Mouse (Mus musculus) MEL (cell line): Measurements from ENCODE around the gene Sorcs2. TPM values are rescaled to one million over a fixed set of nuclear protein-coding genes. Genes with fewer than 3 reads are reported as not detected.

Experiments
- DNase-seq: peaks from one replicate; pipeline ENCODE4 v3.0.0; 2011; ENCODE audit warnings: low read depth, low spot score
- H3K27ac ChIP-seq: 2 replicates; pipeline ENCODE4 v1.5.1; 2012; ENCODE audit warnings: low read depth, mild to moderate bottlenecking, control low read depth, low read length, moderate library complexity; ENCODE audit not compliant: control insufficient read depth
- H3K27me3 ChIP-seq, 2 experiments: fragments of 150-350 bp in 1 of 2; sonication (generic) in 1 of 2; 2 replicates each; pipeline ENCODE4 v1.6.1; 2012; ENCODE audit warnings: low read length in 2 of 2, mild to moderate bottlenecking in 2 of 2, improper control_type of control experiment in 1 of 2, moderate library complexity in 1 of 2; ENCODE audit not compliant: insufficient read depth in 2 of 2, control insufficient read depth in 1 of 2
- H3K36me3 ChIP-seq, 2 experiments: 2 replicates each; pipeline ENCODE4 v1.6.1; 2012 to 2014; ENCODE audit warnings: low read length in 2 of 2, improper control_type of control experiment in 1 of 2, inconsistent platforms in 1 of 2, mild to moderate bottlenecking in 1 of 2; ENCODE audit not compliant: insufficient read depth in 2 of 2, control insufficient read depth in 1 of 2
- H3K4me1 ChIP-seq, 2 experiments: fragments of 150-350 bp in 1 of 2; sonication (generic) in 1 of 2; 2 replicates each; pipeline ENCODE4 v1.6.1; 2012; ENCODE audit warnings: low read length in 2 of 2, improper control_type of control experiment in 1 of 2, mild to moderate bottlenecking in 1 of 2; ENCODE audit not compliant: insufficient read depth in 2 of 2, control insufficient read depth in 1 of 2
- H3K4me3 ChIP-seq, 2 experiments: fragments of 150-350 bp in 1 of 2; sonication (generic) in 1 of 2; 2 replicates each; pipeline ENCODE4 v1.5.1; 2012; ENCODE audit warnings: low read depth in 2 of 2, low read length in 2 of 2, mild to moderate bottlenecking in 2 of 2, moderate library complexity in 2 of 2, control low read depth in 1 of 2, improper control_type of control experiment in 1 of 2; ENCODE audit not compliant: control insufficient read depth in 1 of 2, insufficient read depth in 1 of 2
- H3K79me2 ChIP-seq: 2 replicates; pipeline ENCODE4 v1.6.1; 2012; ENCODE audit warnings: mild to moderate bottlenecking, low read length, moderate library complexity; ENCODE audit not compliant: control insufficient read depth, poor library complexity, insufficient read depth
- H3K9ac ChIP-seq: 2 replicates; pipeline ENCODE4 v1.6.1; 2012; ENCODE audit warnings: low read depth, mild to moderate bottlenecking, control low read depth, low read length, moderate library complexity; ENCODE audit not compliant: control insufficient read depth, poor library complexity, severe bottlenecking
- H3K9me3 ChIP-seq: fragments of 150-350 bp; sonication (generic); replicated peaks from 2 replicates; pipeline ENCODE4 v1.6.1; 2012; ENCODE audit warnings: mild to moderate bottlenecking, low read length, improper control_type of control experiment, moderate library complexity; ENCODE audit not compliant: insufficient read depth
- BHLHE40 ChIP-seq: IDR thresholded peaks from 2 replicates; pipeline ENCODE4 v1.6.1; 2012; ENCODE audit warnings: low read depth, mild to moderate bottlenecking, inconsistent platforms, low read length, improper control_type of control experiment, borderline replicate concordance
- CHD2 ChIP-seq: IDR thresholded peaks from 2 replicates; pipeline ENCODE4 v1.6.1; 2011; ENCODE audit warnings: low read length, improper control_type of control experiment
- CTCF ChIP-seq, 3 experiments: IDR thresholded peaks in 2 of 3; conservative IDR thresholded peaks in 1 of 3; 2 replicates each; pipeline ENCODE4 v1.5.1; 2011 to 2012; ENCODE audit warnings: low read length in 3 of 3, low read depth in 2 of 3, mild to moderate bottlenecking in 2 of 3, improper control_type of control experiment in 1 of 3, inconsistent platforms in 1 of 3, mixed read lengths in 1 of 3, moderate library complexity in 1 of 3; ENCODE audit not compliant: control insufficient read depth in 1 of 3, insufficient read depth in 1 of 3, poor library complexity in 1 of 3, severe bottlenecking in 1 of 3
- E2F4 ChIP-seq: IDR thresholded peaks from 2 replicates; pipeline ENCODE4 v1.6.1; 2011; ENCODE audit warnings: low read depth, low read length, improper control_type of control experiment, borderline replicate concordance
- ETS1 ChIP-seq: IDR thresholded peaks from 2 replicates; pipeline ENCODE4 v1.6.1; 2012; ENCODE audit warnings: low read depth, mild to moderate bottlenecking, inconsistent platforms, low read length, improper control_type of control experiment, moderate library complexity
- MAX ChIP-seq: IDR thresholded peaks from 2 replicates; pipeline ENCODE4 v1.6.1; 2011; ENCODE audit warnings: low read length, improper control_type of control experiment
- MAZ ChIP-seq: IDR thresholded peaks from 2 replicates; pipeline ENCODE4 v1.6.1; 2012; ENCODE audit warnings: low read depth, mild to moderate bottlenecking, inconsistent platforms, low read length, improper control_type of control experiment
- MEF2A ChIP-seq: IDR thresholded peaks from 2 replicates; pipeline ENCODE4 v1.6.1; 2014; ENCODE audit warnings: low read depth, mild to moderate bottlenecking, inconsistent platforms, low read length, improper control_type of control experiment; ENCODE audit not compliant: poor library complexity, insufficient replicate concordance, severe bottlenecking; ENCODE audit errors: extremely low read depth
- MYB ChIP-seq: IDR thresholded peaks from 2 replicates; pipeline ENCODE4 v1.6.1; 2011; ENCODE audit warnings: mild to moderate bottlenecking, low read depth, low read length, improper control_type of control experiment
- NRF1 ChIP-seq: IDR thresholded peaks from 2 replicates; pipeline ENCODE4 v1.6.1; 2014; ENCODE audit warnings: low read depth, mild to moderate bottlenecking, inconsistent platforms, low read length, improper control_type of control experiment, moderate library complexity; ENCODE audit not compliant: poor library complexity, insufficient read depth, severe bottlenecking
- POLR2A ChIP-seq, 2 experiments: IDR thresholded peaks; 2 replicates each; pipeline ENCODE4 v1.6.1; 2011 to 2012; ENCODE audit warnings: low read length in 2 of 2, mild to moderate bottlenecking in 2 of 2, control low read depth in 1 of 2, improper control_type of control experiment in 1 of 2, low read depth in 1 of 2, moderate library complexity in 1 of 2; ENCODE audit not compliant: control insufficient read depth in 1 of 2, insufficient read depth in 1 of 2, poor library complexity in 1 of 2
- POLR2AphosphoS2 ChIP-seq: IDR thresholded peaks from 2 replicates; pipeline ENCODE4 v1.6.1; 2011; ENCODE audit warnings: low read length, improper control_type of control experiment
- POLR2AphosphoS5 ChIP-seq: IDR thresholded peaks from 2 replicates; pipeline ENCODE4 v1.6.1; 2012; ENCODE audit warnings: low read depth, borderline replicate concordance, mild to moderate bottlenecking, inconsistent platforms, low read length, moderate library complexity, mixed read lengths
- RCOR1 ChIP-seq: IDR thresholded peaks from 2 replicates; pipeline ENCODE4 v1.6.1; 2012; ENCODE audit warnings: low read depth, mild to moderate bottlenecking, inconsistent platforms, low read length, improper control_type of control experiment
- SIN3A ChIP-seq: IDR thresholded peaks from 2 replicates; pipeline ENCODE4 v1.6.1; 2012; ENCODE audit warnings: low read length, improper control_type of control experiment, inconsistent platforms
- SMC3 ChIP-seq: IDR thresholded peaks from 2 replicates; pipeline ENCODE4 v1.6.1; 2011; ENCODE audit warnings: low read depth, low read length, improper control_type of control experiment
- TBP ChIP-seq: IDR thresholded peaks from 2 replicates; pipeline ENCODE4 v1.8.0; 2011; ENCODE audit warnings: low read depth, low read length, improper control_type of control experiment
- UBTF ChIP-seq: IDR thresholded peaks from 2 replicates; pipeline ENCODE4 v1.6.1; 2012; ENCODE audit warnings: low read depth, mild to moderate bottlenecking, inconsistent platforms, low read length, improper control_type of control experiment, moderate library complexity, borderline replicate concordance; ENCODE audit not compliant: insufficient read depth
- USF2 ChIP-seq, 2 experiments: IDR thresholded peaks; 2 replicates each; pipeline ENCODE4 v1.6.1; 2011 to 2012; ENCODE audit warnings: improper control_type of control experiment in 2 of 2, low read length in 2 of 2, borderline replicate concordance in 1 of 2, inconsistent platforms in 1 of 2, low read depth in 1 of 2, mild to moderate bottlenecking in 1 of 2; ENCODE audit not compliant: insufficient read depth in 1 of 2
- ZKSCAN1 ChIP-seq: IDR thresholded peaks from 2 replicates; pipeline ENCODE4 v1.6.1; 2012; ENCODE audit warnings: low read depth, mild to moderate bottlenecking, inconsistent platforms, low read length, improper control_type of control experiment, moderate library complexity
- ZNF384 ChIP-seq: IDR thresholded peaks from 2 replicates; pipeline ENCODE4 v1.6.1; 2012; ENCODE audit warnings: low read depth, mild to moderate bottlenecking, inconsistent platforms, low read length, improper control_type of control experiment
- polyA plus RNA-seq, 2 experiments: library from polyadenylated mRNA; stranded (reverse) in 1 of 2; unstranded in 1 of 2; fragments of >175 nt in 1 of 2; fragments of >200 nt in 1 of 2; gene quantifications; 2 replicates each; pipeline versions ENCODE4 v1.2.1 to v1.2.4; 2012; ENCODE audit warnings: low replicate concordance in 2 of 2, low read depth in 1 of 2; ENCODE audit not compliant: insufficient read length in 2 of 2, insufficient read depth in 1 of 2, missing spikeins in 1 of 2
- total RNA-seq: library from RNA; depleted of rRNA; stranded (reverse); fragments of 300-350 nt; gene quantifications from 2 replicates; pipeline ENCODE4 v1.2.3, GENCODE M21; 2012

Sorcs2 gene
- total and polyA plus RNA-seq, 3 experiments = not detected

- Histone ChIP-seq H3K79me2 (no peaks in the 10 kb centered on the region), H3K9ac (no peak overlapping the region), H3K4me3 (no peak overlapping the region), H3K36me3 (no peaks in the 10 kb centered on the region), H3K4me1 (no peaks in the 10 kb centered on the region), H3K9me3 (no peaks in the 10 kb centered on the region), H3K27ac (no peak overlapping the region), H3K27me3 (no peaks in the 10 kb centered on the region)
- DNase-seq = no peak
- TF ChIP-seq ZNF384 = no peak
- no peak for TF ChIP-seq BHLHE40
- no peak for TF ChIP-seq POLR2A (IDR thresholded peaks at IDR 0.05; ENCODE audit: control insufficient read depth in 1 of 2, insufficient read depth in 1 of 2, low read depth in 1 of 2, low read length in 2 of 2, poor library complexity in 1 of 2)
- no peak for TF ChIP-seq E2F4
- TF ChIP-seq ZKSCAN1 = no peak
Observed at GRCm38 (mm10) chr5:36133893-36134292, 264.0 kb downstream of the Sorcs2 start.

GRCm38 (mm10) chr5:36130393-36131011 is 267.4 kb downstream of the Sorcs2 start:
- no peak for DNase-seq
- Histone ChIP-seq H3K9ac (no peak overlapping the region), H3K36me3 (no peaks in the 10 kb centered on the region), H3K27me3 (no peaks in the 10 kb centered on the region), H3K27ac (no peak overlapping the region), H3K9me3 (no peaks in the 10 kb centered on the region), H3K4me3 (no peak overlapping the region), H3K79me2 (no peaks in the 10 kb centered on the region)
- TF ChIP-seq SIN3A (no peak), RCOR1 (no peak), TBP (no peak), ZNF384 (no peak), MYB (no peak), MAX (no peak), POLR2A (IDR thresholded peaks at IDR 0.05; ENCODE audit: control insufficient read depth in 1 of 2, insufficient read depth in 1 of 2, low read depth in 1 of 2, low read length in 2 of 2, poor library complexity in 1 of 2) (no peak), USF2 (IDR thresholded peaks at IDR 0.05; ENCODE audit: borderline replicate concordance in 1 of 2, insufficient read depth in 1 of 2, low read depth in 1 of 2, low read length in 2 of 2) (no peak), ETS1 (no peak), MEF2A (no peak), POLR2AphosphoS2 (no peak), SMC3 (no peak), ZKSCAN1 (no peak), MAZ (no peak), POLR2AphosphoS5 (no peak), UBTF (no peak), CHD2 (no peak), CTCF (IDR thresholded peaks at IDR 0.05 in 2 of 3, conservative IDR thresholded peaks at IDR 0.05 in 1 of 3; ENCODE audit: control insufficient read depth in 1 of 3, insufficient read depth in 1 of 3, low read depth in 2 of 3, low read length in 3 of 3, poor library complexity in 1 of 3, severe bottlenecking in 1 of 3) (no peak), NRF1 (no peak)
- TF ChIP-seq, all 39 proteins: peak for 0
- no peaks in the 10 kb centered on the region for H3K4me1 ChIP-seq
